Mouse (Mus musculus) kidney, embryonic 14.5 days (tissue): ENCODE data around the gene Traf2. TPM values are rescaled to one million over a fixed set of nuclear protein-coding genes. Genes with fewer than 3 reads are reported as not detected.

Experiments
- ATAC-seq: fragments of 200-750 bp; cut with Nextera tagmentation; 2 replicates; pipeline ENCODE4 v1.8.0; 2017; ENCODE audit warnings: moderate number of reproducible peaks, mild to moderate bottlenecking, moderate TSS enrichment, moderate library complexity; ENCODE audit not compliant: low FRiP score, low TSS enrichment
- H3K27ac ChIP-seq: fragments of 300-500 bp; sonication (generic); 2 replicates; pipeline ENCODE4 v1.5.1; 2014; ENCODE audit warnings: low read depth, mild to moderate bottlenecking, low read length, moderate library complexity, mixed read lengths
- H3K27me3 ChIP-seq: fragments of 300-500 bp; sonication (generic); 2 replicates; pipeline ENCODE4 v1.6.1; 2014; ENCODE audit warnings: mild to moderate bottlenecking, low read length; ENCODE audit not compliant: control insufficient read depth, insufficient read depth
- H3K36me3 ChIP-seq: fragments of 300-500 bp; sonication (generic); 2 replicates; pipeline ENCODE4 v1.6.1; 2014; ENCODE audit warnings: low read length, mixed read lengths; ENCODE audit not compliant: control insufficient read depth, insufficient read depth
- H3K4me1 ChIP-seq: fragments of 300-500 bp; sonication (generic); 2 replicates; pipeline ENCODE4 v1.6.1; 2014; ENCODE audit warnings: low read length, mixed read lengths; ENCODE audit not compliant: control insufficient read depth, insufficient read depth
- H3K4me2 ChIP-seq: fragments of 300-500 bp; sonication (generic); replicated peaks from 2 replicates; pipeline ENCODE4 v1.6.1; 2014; ENCODE audit warnings: low read depth, mild to moderate bottlenecking, low read length
- H3K4me3 ChIP-seq: fragments of 300-500 bp; sonication (generic); 2 replicates; pipeline ENCODE4 v1.5.1; 2014; ENCODE audit warnings: mild to moderate bottlenecking, low read length
- H3K9ac ChIP-seq: fragments of 300-500 bp; sonication (generic); 2 replicates; pipeline ENCODE4 v1.6.1; 2014; ENCODE audit warnings: low read depth, mild to moderate bottlenecking, low read length, moderate library complexity
- H3K9me3 ChIP-seq: fragments of 300-500 bp; sonication (generic); 2 replicates; pipeline ENCODE4 v1.6.1; 2016; ENCODE audit warnings: low read length; ENCODE audit not compliant: control insufficient read depth
- WGBS: fragments of 180-500 bp; shearing (Covaris S2); extraction: QIAGEN DNeasy Blood & Tissue Kit; methylation state at CpG from one replicate; pipeline ENCODE4 v1.1.7; 2014; 5-methylcytosine and 5-hydroxymethylcytosine counted together
- polyA plus RNA-seq: library from polyadenylated mRNA; unstranded; fragments of >200 nt; fragmentation: Nextera tagmentation; extraction: Ambion mirVana; gene quantifications from 2 replicates; pipeline ENCODE4 v1.2.1, GENCODE M21; 2014

The Traf2 gene
- polyA plus RNA-seq, 1 experiment from 2014 or later: 34.0 TPM

- H3K27ac ChIP-seq: no peak overlapping the region
- no peak overlapping the region for H3K9ac ChIP-seq
- H3K4me3 ChIP-seq: no peak overlapping the region
- no peak for ATAC-seq
- no peaks in the 10 kb centered on the region for H3K27me3 ChIP-seq
- H3K9me3 ChIP-seq: no peaks in the 10 kb centered on the region
- 96% methylated on average over 17 of the region's 19 CpGs for WGBS
- no peak overlapping the region for H3K4me2 ChIP-seq
- H3K36me3 ChIP-seq: peaks cover 22% of the 10 kb centered on the region; the same call in 1 of the 2 replicates
- H3K4me1 ChIP-seq: peaks cover 12% of the 10 kb centered on the region
These were observed 42.2 kb downstream of the Traf2 start for GRCm38 (mm10) chr2:25504538-25504937.

- Histone ChIP-seq H3K4me2 (no peak overlapping the region), H3K27me3 (no peaks in the 10 kb centered on the region), H3K4me3 (no peak overlapping the region), H3K36me3 (peaks cover 22% of the 10 kb centered on the region; the same call in 1 of the 2 replicates), H3K4me1 (peaks cover 17% of the 10 kb centered on the region), H3K27ac (no peak overlapping the region), H3K9me3 (no peaks in the 10 kb centered on the region), H3K9ac (no peak overlapping the region)
- no peak for ATAC-seq
- 86% methylated on average over 3 of the region's 3 CpGs for WGBS
These were observed 44.0 kb downstream of the Traf2 start for GRCm38 (mm10) chr2:25502726-25503125.

- Histone ChIP-seq H3K4me3 (peak within 1 kb of the TSS; percentile 66), H3K27me3 (no peaks in the 10 kb centered on the region), H3K27ac (peak within 1 kb of the TSS; percentile 71; the same call in 1 of the 2 replicates), H3K4me2 (peak within 1 kb of the TSS; percentile 82), H3K9ac (peak within 1 kb of the TSS; percentile 94), H3K36me3 (peaks cover 22% of the 10 kb centered on the region; the same call in 1 of the 2 replicates), H3K9me3 (no peaks in the 10 kb centered on the region), H3K4me1 (peaks cover 23% of the 10 kb centered on the region)
- no peak for ATAC-seq
- WGBS: 75% methylated on average over 20 of the region's 20 CpGs
These were observed 44.9 kb downstream of the Traf2 start, which contains the start of gene C8g for GRCm38 (mm10) chr2:25501593-25502486. Gene C8g, minus strand, starts transcription at chr2:25501719.

- Histone ChIP-seq H3K9me3 (no peaks in the 10 kb centered on the region), H3K4me1 (peaks cover 23% of the 10 kb centered on the region)
- WGBS: under 1% methylated on average over 42 of the region's 44 CpGs
These were observed 45.9 kb downstream of the Traf2 start, which contains the start of gene Fbxw5 for GRCm38 (mm10) chr2:25500576-25501405. Gene Fbxw5, plus strand, starts transcription at chr2:25500750.

GRCm38 (mm10) chr2:25500071-25500575 is 46.6 kb downstream of the Traf2 start:
- peak overlapping the region; percentile 46 for H3K4me2 ChIP-seq
- H3K27ac ChIP-seq: no peak overlapping the region; the same call in 1 of the 2 replicates
- peaks cover 16% of the 10 kb centered on the region; the same call in 1 of the 2 replicates for H3K36me3 ChIP-seq
- H3K9me3 ChIP-seq: no peaks in the 10 kb centered on the region
- peak overlapping the region; percentile 66 for H3K4me3 ChIP-seq
- peak overlapping the region; percentile 59 for H3K9ac ChIP-seq
- ATAC-seq: peak; percentile 16; the same call in 1 of the 2 replicates
- peaks cover 23% of the 10 kb centered on the region for H3K4me1 ChIP-seq
- H3K27me3 ChIP-seq: no peaks in the 10 kb centered on the region
- WGBS: 72% methylated on average over 6 of the region's 6 CpGs

More at GRCm38 (mm10) chr2:25500576-25501405, 45.9 kb downstream of the Traf2 start, which contains the start of gene Fbxw5:
- Histone ChIP-seq H3K9ac (peak within 1 kb of the TSS; percentile 94), H3K36me3 (peaks cover 19% of the 10 kb centered on the region; the same call in 1 of the 2 replicates), H3K4me3 (peak within 1 kb of the TSS; percentile 66), H3K4me2 (peak within 1 kb of the TSS; percentile 82), H3K27me3 (no peaks in the 10 kb centered on the region), H3K27ac (peak within 1 kb of the TSS; percentile 71; the same call in 1 of the 2 replicates)
- peak; percentile 91 for ATAC-seq

GRCm38 (mm10) chr2:25498622-25499478 is 47.9 kb downstream of the Traf2 start:
- 71% methylated on average over 15 of the region's 15 CpGs for WGBS
- H3K4me2 ChIP-seq: no peak overlapping the region
- no peak overlapping the region for H3K9ac ChIP-seq
- peaks cover 6% of the 10 kb centered on the region; the same call in 1 of the 2 replicates for H3K36me3 ChIP-seq
- no peak overlapping the region; the same call in 1 of the 2 replicates for H3K27ac ChIP-seq
- no peaks in the 10 kb centered on the region for H3K9me3 ChIP-seq
- H3K27me3 ChIP-seq: no peaks in the 10 kb centered on the region
- ATAC-seq: no peak
- H3K4me1 ChIP-seq: peaks cover 23% of the 10 kb centered on the region
- no peak overlapping the region for H3K4me3 ChIP-seq

GRCm38 (mm10) chr2:25497846-25498575 is 48.7 kb downstream of the Traf2 start:
- no peak overlapping the region for H3K4me2 ChIP-seq
- ATAC-seq: no peak
- peak overlapping the region; percentile 23; the same call in 1 of the 2 replicates for H3K9ac ChIP-seq
- H3K36me3 ChIP-seq: no peaks in the 10 kb centered on the region
- 60% methylated on average over 6 of the region's 6 CpGs for WGBS
- H3K27ac ChIP-seq: peak overlapping the region; percentile 37; the same call in 1 of the 2 replicates
- H3K4me1 ChIP-seq: peaks cover 23% of the 10 kb centered on the region
- no peak overlapping the region for H3K4me3 ChIP-seq
- no peaks in the 10 kb centered on the region for H3K9me3 ChIP-seq
- H3K27me3 ChIP-seq: no peaks in the 10 kb centered on the region
